Mouse (Mus musculus) gastrocnemius, postnatal 14 days (tissue): ENCODE results near the gene Serhl. TPM values are rescaled to one million over a fixed set of nuclear protein-coding genes. Genes with fewer than 3 reads are reported as not detected.

Source experiments
- DNase-seq: peaks from one replicate; pipeline ENCODE4 v3.0.0; 2021; ENCODE audit warnings: mixed read lengths
- intact Hi-C: fragments of 180-260 bp; cut with DNase I; formaldehyde crosslinking; loops from one replicate; pipeline ENCODE4 v1.15.1; 2025; ENCODE audit warnings: low total_unique reads
- total RNA-seq, 2 experiments: library from RNA; stranded (reverse); gene quantifications; 2 replicates each; pipeline ENCODE4 v1.2.3; 2021

The Serhl gene
- total RNA-seq, 2 experiments from 2014 or later, result 31.9 to 32.5 TPM

- intact Hi-C loops, result loop anchor here (5.0 kb wide), 1 partner anchor 50 kb away; no protein-coding TSS in a partner anchor
- peak; percentile 80 for DNase-seq
These were observed 67.8 kb downstream of the Serhl start for GRCm38 (mm10) chr15:83156929-83157666.

GRCm38 (mm10) chr15:83157667-83158064 lies 68.4 kb downstream of the Serhl start:
- intact Hi-C loops, result loop anchor here (5.0 kb wide), 1 partner anchor 50 kb away; no protein-coding TSS in a partner anchor
- no peak for DNase-seq

GRCm38 (mm10) chr15:83158587-83159160 lies 69.4 kb downstream of the Serhl start:
- intact Hi-C loops, result loop anchor here (5.0 kb wide), 1 partner anchor 49 kb away; no protein-coding TSS in a partner anchor
- no peak for DNase-seq

- intact Hi-C loops, result loop anchor here (5.0 kb wide), 1 partner anchor 47 kb away; no protein-coding TSS in a partner anchor
- no peak for DNase-seq
These were observed 70.5 kb downstream of the Serhl start for GRCm38 (mm10) chr15:83159823-83160222.

GRCm38 (mm10) chr15:83160561-83160960 lies 71.3 kb downstream of the Serhl start:
- no peak for DNase-seq
- intact Hi-C loops, result no loop called here

- intact Hi-C loops, result no loop called here
- DNase-seq, result no peak
These were observed 71.9 kb downstream of the Serhl start for GRCm38 (mm10) chr15:83161062-83161748.

GRCm38 (mm10) chr15:83162001-83162400 lies 72.7 kb downstream of the Serhl start:
- intact Hi-C loops, result no loop called here
- DNase-seq, result no peak

- no peak for DNase-seq
- intact Hi-C loops, result no loop called here
These were observed 73.6 kb downstream of the Serhl start for GRCm38 (mm10) chr15:83162818-83163485.

- intact Hi-C loops, result no loop called here
- DNase-seq, result peak; percentile 73
These were observed 75.7 kb downstream of the Serhl start for GRCm38 (mm10) chr15:83164971-83165471.

- DNase-seq, result no peak
- intact Hi-C loops, result no loop called here
These were observed 76.4 kb downstream of the Serhl start for GRCm38 (mm10) chr15:83165526-83166315.

Other genes starting within 250 kb of the Serhl start
- gene Tcf20, start 101.6 kb upstream of the Serhl start, total RNA-seq, result 10 to 100 TPM; 21.9 to 26.0 TPM
- 1 to 10 TPM; 1.0 to 1.4 TPM for gene Nfam1, start 56.2 kb upstream of the Serhl start, total RNA-seq
- 10 to 100 TPM; 40.2 to 41.2 TPM for gene Rrp7a, start 33.3 kb downstream of the Serhl start, total RNA-seq
- gene Poldip3, start 59.9 kb downstream of the Serhl start, total RNA-seq, result 10 to 100 TPM; 25.8 to 26.5 TPM
- 10 to 100 TPM; 69.1 to 74.4 TPM for gene Cyb5r3, start 83.1 kb downstream of the Serhl start, total RNA-seq
- gene A4galt, start 162.3 kb downstream of the Serhl start, total RNA-seq, result 1 to 10 TPM; 5.7 to 7.4 TPM